Mouse (Mus musculus) CH12.LX (cell line): ENCODE results near the gene Tmem108. TPM values are rescaled to one million over a fixed set of nuclear protein-coding genes. Genes with fewer than 3 reads are reported as not detected.

ENCODE experiments used
- DNase-seq: peaks from one replicate; pipeline ENCODE4 v3.0.0-alpha.2; 2013; ENCODE audit errors: extremely low read depth
- H3K27ac ChIP-seq: 2 replicates; pipeline ENCODE4 v1.5.1; 2012; ENCODE audit warnings: low read depth, mild to moderate bottlenecking, control low read depth, moderate library complexity; ENCODE audit not compliant: insufficient read depth
- H3K27me3 ChIP-seq: replicated peaks from 2 replicates; pipeline ENCODE3; 2012; ENCODE audit warnings: inconsistent platforms
- H3K36me3 ChIP-seq, 2 experiments: replicated peaks in 1 of 2; 2 replicates each; pipeline versions ENCODE3 to v1.6.1; 2012; ENCODE audit warnings: inconsistent platforms in 1 of 2, low read length in 1 of 2, mild to moderate bottlenecking in 1 of 2, mixed read lengths in 1 of 2, moderate library complexity in 1 of 2; ENCODE audit not compliant: control insufficient read depth in 1 of 2, insufficient read depth in 1 of 2
- H3K4me1 ChIP-seq, 2 experiments: 2 replicates each; pipeline ENCODE4 v1.6.1; 2012; ENCODE audit warnings: inconsistent platforms in 1 of 2, moderate library complexity in 1 of 2; ENCODE audit not compliant: insufficient read depth in 2 of 2, control insufficient read depth in 1 of 2
- H3K4me2 ChIP-seq: 2 replicates; pipeline ENCODE4 v1.6.1; 2012; ENCODE audit warnings: low read depth, mild to moderate bottlenecking, control low read depth; ENCODE audit not compliant: poor library complexity, insufficient read depth, severe bottlenecking
- H3K4me3 ChIP-seq, 3 experiments: fragments of 150-350 bp in 1 of 3; sonication (generic) in 1 of 3; replicated peaks in 1 of 3; 2 replicates each; pipeline versions ENCODE3 to v1.5.1; 2011 to 2012; ENCODE audit warnings: low read depth in 2 of 3, low read length in 2 of 3, mild to moderate bottlenecking in 2 of 3, moderate library complexity in 2 of 3, control low read depth in 1 of 3, improper control_type of control experiment in 1 of 3, inconsistent platforms in 1 of 3, mixed read lengths in 1 of 3; ENCODE audit not compliant: poor library complexity in 1 of 3
- H3K79me2 ChIP-seq: replicated peaks from 2 replicates; pipeline ENCODE4 v1.6.1; 2012; ENCODE audit warnings: mild to moderate bottlenecking, moderate library complexity; ENCODE audit not compliant: control insufficient read depth, poor library complexity, insufficient read depth, severe bottlenecking; ENCODE audit errors: extremely low read depth
- H3K9ac ChIP-seq: 2 replicates; pipeline ENCODE4 v1.6.1; 2012; ENCODE audit warnings: low read depth, mild to moderate bottlenecking, control low read depth, moderate library complexity; ENCODE audit not compliant: insufficient read depth
- H3K9me3 ChIP-seq: replicated peaks from 2 replicates; pipeline ENCODE3; 2012; ENCODE audit warnings: low read length, inconsistent platforms, mixed read lengths
- CHD1 ChIP-seq: IDR thresholded peaks from 2 replicates; pipeline ENCODE4 v1.6.1; 2012; ENCODE audit warnings: low read depth, low read length, improper control_type of control experiment, inconsistent platforms
- CHD2 ChIP-seq: IDR thresholded peaks from 2 replicates; pipeline ENCODE4 v1.6.1; 2011; ENCODE audit warnings: low read length, improper control_type of control experiment
- ELF1 ChIP-seq: IDR thresholded peaks from 2 replicates; pipeline ENCODE4 v1.6.1; 2014; ENCODE audit warnings: low read depth, mild to moderate bottlenecking, inconsistent platforms, low read length, improper control_type of control experiment
- EP300 ChIP-seq: IDR thresholded peaks from 2 replicates; pipeline ENCODE4 v1.6.1; 2011; ENCODE audit warnings: low read length, improper control_type of control experiment
- ETS1 ChIP-seq: conservative IDR thresholded peaks from 2 replicates; pipeline ENCODE4 v1.6.1; 2012; ENCODE audit warnings: low read depth, mild to moderate bottlenecking, inconsistent platforms, low read length, improper control_type of control experiment, moderate library complexity
- HCFC1 ChIP-seq: IDR thresholded peaks from 2 replicates; pipeline ENCODE4 v1.6.1; 2012; ENCODE audit warnings: low read depth, mild to moderate bottlenecking, inconsistent platforms, low read length, improper control_type of control experiment
- JUN ChIP-seq: IDR thresholded peaks from 2 replicates; pipeline ENCODE4 v1.6.1; 2011; ENCODE audit warnings: low read depth, mild to moderate bottlenecking, low read length, improper control_type of control experiment, moderate library complexity; ENCODE audit not compliant: insufficient read depth
- KAT2A ChIP-seq: IDR thresholded peaks from 2 replicates; pipeline ENCODE4 v1.6.1; 2012; ENCODE audit warnings: low read length, improper control_type of control experiment, inconsistent platforms; ENCODE audit not compliant: insufficient replicate concordance
- MAFK ChIP-seq: IDR thresholded peaks from 2 replicates; pipeline ENCODE4 v1.6.1; 2011; ENCODE audit warnings: low read length, improper control_type of control experiment; ENCODE audit not compliant: insufficient replicate concordance
- MEF2A ChIP-seq: IDR thresholded peaks from 2 replicates; pipeline ENCODE4 v1.6.1; 2014; ENCODE audit warnings: low read depth, mild to moderate bottlenecking, inconsistent platforms, low read length, improper control_type of control experiment, borderline replicate concordance
- MYC ChIP-seq: IDR thresholded peaks from 2 replicates; pipeline ENCODE4 v1.6.1; 2011; ENCODE audit warnings: low read depth, mild to moderate bottlenecking, improper control_type of control experiment, low read length
- NRF1 ChIP-seq: IDR thresholded peaks from 2 replicates; pipeline ENCODE4 v1.6.1; 2014; ENCODE audit warnings: low read depth, mild to moderate bottlenecking, inconsistent platforms, low read length, improper control_type of control experiment, moderate library complexity
- PAX5 ChIP-seq: IDR thresholded peaks from 2 replicates; pipeline ENCODE4 v1.6.1; 2012; ENCODE audit warnings: low read length, inconsistent platforms, mixed read lengths
- POLR2A ChIP-seq: IDR thresholded peaks from 2 replicates; pipeline ENCODE4 v1.6.1; 2011; ENCODE audit warnings: low read depth, mild to moderate bottlenecking, improper control_type of control experiment, low read length
- POLR2AphosphoS2 ChIP-seq: IDR thresholded peaks from 2 replicates; pipeline ENCODE4 v1.6.1; 2011; ENCODE audit warnings: low read depth, low read length, improper control_type of control experiment
- RAD21 ChIP-seq: IDR thresholded peaks from 2 replicates; pipeline ENCODE4 v1.6.1; 2011; ENCODE audit warnings: low read depth, mild to moderate bottlenecking, low read length, improper control_type of control experiment, moderate library complexity
- RCOR1 ChIP-seq: conservative IDR thresholded peaks from 2 replicates; pipeline ENCODE4 v1.6.1; 2012; ENCODE audit warnings: low read depth, mild to moderate bottlenecking, inconsistent platforms, low read length, improper control_type of control experiment
- SIN3A ChIP-seq: IDR thresholded peaks from 2 replicates; pipeline ENCODE4 v1.6.1; 2012; ENCODE audit warnings: low read length, improper control_type of control experiment, inconsistent platforms
- SMC3 ChIP-seq: IDR thresholded peaks from 2 replicates; pipeline ENCODE4 v1.6.1; 2011; ENCODE audit warnings: low read depth, low read length, improper control_type of control experiment
- TBP ChIP-seq: conservative IDR thresholded peaks from 2 replicates; pipeline ENCODE4 v1.6.1; 2011; ENCODE audit warnings: low read depth, low read length, improper control_type of control experiment
- TCF12 ChIP-seq: IDR thresholded peaks from 2 replicates; pipeline ENCODE4 v1.6.1; 2014; ENCODE audit warnings: low read depth, mild to moderate bottlenecking, inconsistent platforms, low read length, improper control_type of control experiment
- UBTF ChIP-seq: IDR thresholded peaks from 2 replicates; pipeline ENCODE4 v1.6.1; 2012; ENCODE audit warnings: low read depth, mild to moderate bottlenecking, inconsistent platforms, low read length, improper control_type of control experiment, moderate library complexity
- ZC3H11A ChIP-seq: IDR thresholded peaks from 2 replicates; pipeline ENCODE4 v1.6.1; 2012; ENCODE audit warnings: low read depth, mild to moderate bottlenecking, inconsistent platforms, low read length, improper control_type of control experiment
- ZKSCAN1 ChIP-seq: IDR thresholded peaks from 2 replicates; pipeline ENCODE4 v1.6.1; 2012; ENCODE audit warnings: low read depth, inconsistent platforms, low read length, improper control_type of control experiment, borderline replicate concordance
- ZMIZ1 ChIP-seq: IDR thresholded peaks from 2 replicates; pipeline ENCODE4 v1.6.1; 2012; ENCODE audit warnings: low read depth, mild to moderate bottlenecking, inconsistent platforms, low read length, improper control_type of control experiment
- dilution Hi-C: fragments of 300-500 bp; cut with MboI; formaldehyde crosslinking; loops from 2 replicates; pipeline ENCODE4 v1.14.3; 2020; ENCODE audit warnings: low sequenced_read_pairs; ENCODE audit not compliant: extremely low pct_unique_long_range_greater_than_20kb, extremely low pct_ligation_motif_present
- in situ Hi-C: fragments of 300-500 bp; cut with MboI; formaldehyde crosslinking; loops from 3 replicates; pipeline ENCODE4 v1.14.3; 2019; ENCODE audit warnings: low sequenced_read_pairs, low pct_ligation_motif_present, low pct_unique_long_range_greater_than_20kb, mixed read lengths
- polyA plus RNA-seq: library from polyadenylated mRNA; unstranded; fragments of >175 nt; gene quantifications from 2 replicates; pipeline ENCODE4 v1.2.1, GENCODE M21; 2012; ENCODE audit warnings: low read depth; ENCODE audit not compliant: insufficient read length
- total RNA-seq, 2 experiments: library from RNA; depleted of rRNA; stranded (reverse); fragments of 300-350 nt in 1 of 2; fragments of >200 nt in 1 of 2; gene quantifications; 2 replicates each; pipeline ENCODE4 v1.2.3; 2012 to 2014

Tmem108 gene
- total and polyA plus RNA-seq, 3 experiments: 0.04 to 0.13 (median 0.07) TPM

DNA sequence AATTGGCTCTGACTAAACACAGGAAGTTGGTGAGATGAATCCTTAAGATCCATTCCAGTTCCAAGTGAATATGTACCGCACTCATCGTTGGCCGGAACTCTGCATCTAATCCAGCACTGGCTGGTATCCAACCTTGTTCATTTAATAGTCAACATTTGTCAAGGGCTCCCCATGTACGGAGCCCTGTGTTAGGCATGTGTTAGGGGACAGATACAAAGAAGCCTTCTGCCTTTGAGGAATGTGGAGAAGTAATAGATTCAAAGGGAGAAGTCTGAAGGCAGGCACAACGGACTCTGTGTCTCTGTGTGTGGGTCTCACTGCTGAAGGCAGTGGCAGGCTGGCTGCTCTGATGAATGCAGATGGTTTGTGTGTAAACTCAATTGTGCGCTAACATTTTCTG is 202.9 kb downstream of the Tmem108 start:
- peaks cover 0 to 3% of the 10 kb centered on the region in 2 experiments; a peak in 1 of 4 replicates for H3K4me1 ChIP-seq
- no peak for DNase-seq
- H3K4me2 ChIP-seq: no peak overlapping the region
- no peak overlapping the region for H3K9ac ChIP-seq
- H3K9me3 ChIP-seq: peaks cover 8% of the 10 kb centered on the region
- no peaks in the 10 kb centered on the region for H3K36me3 ChIP-seq
- dilution Hi-C loops (no loop called here), in situ Hi-C loops (no loop called here)
- no peak overlapping the region for H3K4me3 ChIP-seq
- no peak overlapping the region for H3K27ac ChIP-seq
- H3K79me2 ChIP-seq: no peaks in the 10 kb centered on the region
- H3K27me3 ChIP-seq: peaks cover 35% of the 10 kb centered on the region
- TF ChIP-seq ZMIZ1 (no peak), HCFC1 (no peak), ZKSCAN1 (no peak), RAD21 (no peak), CHD2 (no peak), RCOR1 (no peak), MEF2A (no peak), UBTF (no peak), TCF12 (no peak), NRF1 (no peak), ELF1 (no peak), SMC3 (no peak), ETS1 (no peak), EP300 (no peak), TBP (no peak), MYC (no peak), KAT2A (no peak), SIN3A (no peak)

DNA sequence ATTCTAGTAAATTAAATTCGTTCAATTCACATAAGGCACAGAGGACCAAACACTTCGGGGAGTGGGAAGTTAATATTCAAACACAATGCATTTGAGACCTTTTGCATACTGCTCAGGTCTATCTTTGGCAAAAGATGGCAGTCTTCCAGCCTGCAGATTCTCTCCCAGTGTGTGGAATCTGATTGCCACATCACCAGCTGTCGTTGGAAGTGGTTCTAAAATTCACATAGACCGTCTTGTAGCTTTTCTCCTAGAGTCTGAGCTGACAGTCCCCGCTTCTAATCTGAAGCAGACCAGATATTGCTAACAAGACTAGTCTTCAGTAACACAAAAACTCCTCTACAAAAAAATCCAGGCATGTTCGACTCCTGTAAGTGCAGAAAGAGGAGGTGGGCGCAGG is 203.4 kb downstream of the Tmem108 start:
- Histone ChIP-seq H3K9me3 (peaks cover 8% of the 10 kb centered on the region), H3K27ac (no peak overlapping the region), H3K9ac (no peak overlapping the region), H3K36me3 (no peaks in the 10 kb centered on the region), H3K4me3 (no peak overlapping the region), H3K4me2 (no peak overlapping the region), H3K27me3 (peaks cover 37% of the 10 kb centered on the region), H3K79me2 (no peaks in the 10 kb centered on the region), H3K4me1 (peaks cover 0 to 3% of the 10 kb centered on the region in 2 experiments; a peak in 1 of 4 replicates)
- dilution Hi-C loops: no loop called here
- in situ Hi-C loops: no loop called here
- no peak for DNase-seq
- no peak for TF ChIP-seq PAX5
- TF ChIP-seq ETS1: no peak
- no peak for TF ChIP-seq POLR2A
- TF ChIP-seq HCFC1: no peak
- no peak for TF ChIP-seq POLR2AphosphoS2
- TF ChIP-seq ZC3H11A: no peak
- no peak for TF ChIP-seq CHD1
- TF ChIP-seq MEF2A: no peak
- no peak for TF ChIP-seq JUN
- TF ChIP-seq SMC3: no peak
- TF ChIP-seq NRF1: no peak
- TF ChIP-seq TBP: no peak
- TF ChIP-seq MAFK: no peak
